Mouse (Mus musculus) ES-Bruce4 (cell line): ENCODE results near the gene Mitf.

Experiments
- CTCF ChIP-seq: IDR thresholded peaks from one replicate; pipeline ENCODE4 v1.8.1; 2011; ENCODE audit warnings: low read depth, low read length
- POLR2A ChIP-seq: IDR thresholded peaks from one replicate; pipeline ENCODE4 v1.8.1; 2011; ENCODE audit warnings: low read length; ENCODE audit not compliant: insufficient read depth

DNA sequence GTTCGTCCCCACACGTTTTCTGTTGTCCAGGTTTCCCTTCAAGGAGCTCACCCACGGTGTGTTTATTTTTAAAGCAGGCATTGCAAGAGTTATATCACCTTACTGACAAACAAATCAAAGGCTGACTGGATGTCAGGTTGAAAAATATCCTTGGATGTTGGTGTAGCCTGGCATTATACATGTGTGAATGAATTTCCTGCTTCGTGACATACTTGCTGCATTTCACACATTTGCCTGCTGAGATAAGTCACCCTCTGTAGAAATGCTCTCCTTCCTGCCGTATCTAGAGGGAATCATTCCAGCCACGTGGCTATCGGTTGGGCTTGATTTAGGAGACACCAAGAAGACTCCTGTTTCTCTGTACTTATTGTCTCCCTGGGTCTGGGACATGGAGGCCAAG is 17.2 kb upstream of the Mitf start:
- no peak for TF ChIP-seq CTCF
- no peak for TF ChIP-seq POLR2A
